ENCODE assay signal across 16 mouse cellular contexts in the genomic region with DNA sequence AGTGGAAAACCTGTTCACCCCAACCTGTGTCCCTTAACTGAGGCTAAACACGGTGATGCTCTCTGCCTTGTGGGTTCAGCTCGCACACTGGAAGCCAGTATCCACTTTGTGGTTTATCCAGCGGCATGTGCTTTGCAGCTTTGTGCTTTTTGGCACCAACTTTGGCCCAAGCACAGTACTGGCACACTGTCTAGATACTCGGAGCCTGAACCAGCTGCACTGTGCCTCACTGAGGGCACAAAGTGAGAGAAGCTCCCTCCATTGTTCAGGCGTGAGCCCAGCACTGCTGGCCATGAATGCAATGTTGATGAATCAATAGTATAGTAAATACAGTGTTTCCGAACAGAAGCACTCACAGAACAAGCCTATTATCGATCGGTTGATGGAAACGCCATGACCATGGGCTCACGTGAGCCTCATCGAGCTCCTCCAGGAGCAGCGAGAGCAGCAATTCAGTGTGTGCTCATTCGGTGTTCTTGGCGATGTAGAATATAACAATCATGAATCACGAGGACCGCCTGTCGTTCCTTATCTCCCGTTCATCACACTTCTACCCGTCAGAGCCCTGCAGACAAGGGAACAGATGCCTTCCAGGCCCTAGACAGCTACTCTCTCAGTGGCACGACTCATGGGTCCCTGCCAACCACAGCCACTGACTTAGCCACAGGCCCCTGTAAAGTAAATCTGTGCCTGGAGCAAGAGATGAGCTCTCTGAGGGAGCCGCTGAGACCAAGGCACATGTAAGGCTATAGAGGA.
DNase-seq lines count a peak whose midpoint lies in the region; ATAC-seq and TF ChIP-seq lines count a peak whose summit lies in the region.
"Had no signal": no experiment of that assay in that cellular context is flagged by ENCODE, and none has a peak within 500 bp of the region (broad histone marks: within the 10 kb centered on the region; RNA-seq: fewer than 3 reads in every experiment).

No protein-coding gene starts in this region.

- DNase-seq in cerebellum, postnatal 10 days: peak; percentile 73 to 79
- DNase-seq in cerebellum, adult 11-12 months: no peak
- DNase-seq in heart, adult 9 months (ENCODE audit: low spot score in 2 of 2): no peak
- DNase-seq in right cerebral cortex, postnatal 10 days (ENCODE audit: low spot score in 2 of 2): peak; percentile 54 to 60
- DNase-seq in right cerebral cortex, postnatal 25 days: no peak
- DNase-seq in kidney, adult 2 months: no peak
- no peak for DNase-seq in yolk sac, embryonic 10.5 days (ENCODE audit: low spot score)
- DNase-seq: gastrocnemius, postnatal 25 days; kidney, postnatal 10 days; lung, postnatal 4 days; right cerebral cortex, postnatal 14 days; thymus, postnatal 36 days had no signal

- peaks cover under 1% of the 10 kb centered on the region; the same call in 1 of the 2 replicates for H3K36me3 ChIP-seq in heart, embryonic 13.5 days
- no peaks in the 10 kb centered on the region for H3K36me3 ChIP-seq in kidney, adult 2 months (ENCODE audit: control insufficient read depth, insufficient read depth, low read length)
- H3K36me3 ChIP-seq: forebrain, embryonic 12.5 days had no signal

- no peak overlapping the region for H3K4me2 ChIP-seq in heart, embryonic 13.5 days
- H3K4me2 ChIP-seq: forebrain, embryonic 12.5 days had no signal

- H3K4me3 ChIP-seq in heart, embryonic 13.5 days: no peak overlapping the region
- no peak overlapping the region for H3K4me3 ChIP-seq in kidney, adult 2 months (ENCODE audit: insufficient read depth, low read depth, low read length)
- H3K4me3 ChIP-seq: embryonic facial prominence, embryonic 10.5 days; forebrain, embryonic 12.5 days had no signal

- no peaks in the 10 kb centered on the region for H3K27me3 ChIP-seq in heart, embryonic 13.5 days (replicated peaks)
- no peaks in the 10 kb centered on the region for H3K27me3 ChIP-seq in kidney, adult 2 months (replicated peaks; ENCODE audit: control insufficient read depth, insufficient read depth, low read length)

- TF ChIP-seq POLR2A in kidney, adult 2 months (IDR thresholded peaks at IDR 0.05; ENCODE audit: low read depth, low read length): no peak

- 59% methylated on average over 21 of the region's 21 CpGs for WGBS in heart, embryonic 13.5 days
- WGBS in kidney, adult 2 months: 93% methylated on average over 21 of the region's 21 CpGs

- no peak overlapping the region for H3K9ac ChIP-seq in heart, embryonic 13.5 days
- H3K9ac ChIP-seq: forebrain, embryonic 12.5 days; liver, embryonic 14.5 days had no signal

- 0 out of 2 replicates have a peak overlapping the region, but pooled peaks have one; percentile 17 for H3K27ac ChIP-seq in heart, embryonic 13.5 days (replicated peaks)
- H3K27ac ChIP-seq in kidney, adult 2 months (ENCODE audit: insufficient read depth, low read depth, low read length): no peak overlapping the region
- H3K27ac ChIP-seq: embryonic facial prominence, embryonic 10.5 days; forebrain, embryonic 12.5 days; liver, embryonic 14.5 days had no signal

- peaks cover 46% of the 10 kb centered on the region for H3K4me1 ChIP-seq in heart, embryonic 13.5 days
- no peaks in the 10 kb centered on the region for H3K4me1 ChIP-seq in kidney, adult 2 months (ENCODE audit: control insufficient read depth, insufficient read depth, low read length)
- H3K4me1 ChIP-seq: forebrain, embryonic 12.5 days had no signal

- ATAC-seq in heart, embryonic 13.5 days (ENCODE audit: extremely low read depth, insufficient number of reproducible peaks, low FRiP score, low TSS enrichment): no peak

- H3K9me3 ChIP-seq in heart, embryonic 13.5 days: no peaks in the 10 kb centered on the region
- H3K9me3 ChIP-seq: embryonic facial prominence, embryonic 10.5 days; forebrain, embryonic 12.5 days had no signal

- no peak for TF ChIP-seq CTCF in kidney, adult 2 months (conservative IDR thresholded peaks at IDR 0.05; ENCODE audit: insufficient read depth, insufficient read length, low read depth, low read length)

Comparison
In these comparisons a context has a peak if more than half of its experiments do, and no peak if none do; other contexts are left out.
1. DNase-seq: peak in cerebellum, postnatal 10 days (2 of 2) and right cerebral cortex, postnatal 10 days (2 of 2); none in cerebellum, adult 11-12 months (single experiment), heart, adult 9 months (0 of 2), right cerebral cortex, postnatal 25 days (single experiment), kidney, adult 2 months (single experiment) and yolk sac, embryonic 10.5 days (single experiment).